Mouse (Mus musculus): ENCODE data around the gene Hmcn1. TPM values are rescaled to one million over a fixed set of nuclear protein-coding genes. Genes with fewer than 3 reads are reported as not detected.

The Hmcn1 gene
- total and polyA plus RNA-seq, 2 experiments = 1.0 to 2.7 TPM

- WGBS = 21% methylated on average over 19 of the region's 19 CpGs
- H3K27ac ChIP-seq (replicated peaks; ENCODE audit: insufficient read depth, low read depth, low read length) = peak overlapping the region; percentile 44
- no peaks in the 10 kb centered on the region for H3K36me3 ChIP-seq (ENCODE audit: control insufficient read depth, insufficient read depth, low read length)
- H3K4me3 ChIP-seq (ENCODE audit: insufficient read depth, low read depth, low read length) = peak overlapping the region; percentile 15
- no peaks in the 10 kb centered on the region for H3K27me3 ChIP-seq (ENCODE audit: control insufficient read depth, insufficient read depth, low read length)
- no peaks in the 10 kb centered on the region for H3K79me2 ChIP-seq (ENCODE audit: control insufficient read depth, insufficient read depth, low read length)
- peak overlapping the region; percentile 21; the same call in 1 of the 2 replicates for H3K9ac ChIP-seq (ENCODE audit: low read depth, low read length)
- H3K4me1 ChIP-seq (ENCODE audit: control insufficient read depth, insufficient read depth, low read length) = peaks cover 5% of the 10 kb centered on the region
- DNase-seq (ENCODE audit: extremely low read depth, low read depth, low spot score) = peak; percentile 79
- TF ChIP-seq POLR2A (IDR thresholded peaks at IDR 0.05; ENCODE audit: extremely low read depth, insufficient read depth, low read length) (no peak), CTCF (IDR thresholded peaks at IDR 0.05; ENCODE audit: low read depth, low read length) (no peak)
Measured at GRCm38 (mm10) chr1:151025049-151025773, 32.0 kb upstream of the Hmcn1 start.

GRCm38 (mm10) chr1:151019273-151019890 is 26.1 kb upstream of the Hmcn1 start:
- TF ChIP-seq CTCF (IDR thresholded peaks at IDR 0.05; ENCODE audit: low read depth, low read length) (no peak), POLR2A (IDR thresholded peaks at IDR 0.05; ENCODE audit: extremely low read depth, insufficient read depth, low read length) (no peak)
- WGBS = 37% methylated on average over 2 of the region's 2 CpGs
- Histone ChIP-seq H3K4me3 (ENCODE audit: insufficient read depth, low read depth, low read length) (no peak overlapping the region), H3K4me1 (ENCODE audit: control insufficient read depth, insufficient read depth, low read length) (no peaks in the 10 kb centered on the region), H3K27me3 (ENCODE audit: control insufficient read depth, insufficient read depth, low read length) (no peaks in the 10 kb centered on the region), H3K36me3 (ENCODE audit: control insufficient read depth, insufficient read depth, low read length) (no peaks in the 10 kb centered on the region), H3K27ac (replicated peaks; ENCODE audit: insufficient read depth, low read depth, low read length) (no peak overlapping the region), H3K9ac (ENCODE audit: low read depth, low read length) (no peak overlapping the region), H3K79me2 (ENCODE audit: control insufficient read depth, insufficient read depth, low read length) (no peaks in the 10 kb centered on the region)
- DNase-seq (ENCODE audit: extremely low read depth, low read depth, low spot score) = peak; percentile 58

- Histone ChIP-seq H3K9ac (ENCODE audit: low read depth, low read length) (no peak overlapping the region), H3K79me2 (ENCODE audit: control insufficient read depth, insufficient read depth, low read length) (no peaks in the 10 kb centered on the region), H3K27me3 (ENCODE audit: control insufficient read depth, insufficient read depth, low read length) (no peaks in the 10 kb centered on the region), H3K36me3 (ENCODE audit: control insufficient read depth, insufficient read depth, low read length) (no peaks in the 10 kb centered on the region), H3K4me1 (ENCODE audit: control insufficient read depth, insufficient read depth, low read length) (no peaks in the 10 kb centered on the region), H3K27ac (replicated peaks; ENCODE audit: insufficient read depth, low read depth, low read length) (no peak overlapping the region), H3K4me3 (ENCODE audit: insufficient read depth, low read depth, low read length) (no peak overlapping the region)
- WGBS = 35% methylated on average over 7 of the region's 7 CpGs
- peak; percentile 25 for DNase-seq (ENCODE audit: extremely low read depth, low read depth, low spot score)
- TF ChIP-seq POLR2A (IDR thresholded peaks at IDR 0.05; ENCODE audit: extremely low read depth, insufficient read depth, low read length) (no peak), CTCF (IDR thresholded peaks at IDR 0.05; ENCODE audit: low read depth, low read length) (peak; percentile 77)
Measured at GRCm38 (mm10) chr1:151011056-151011455, 17.8 kb upstream of the Hmcn1 start.

- DNase-seq (ENCODE audit: extremely low read depth, low read depth, low spot score) = peak; percentile 33
- no peaks in the 10 kb centered on the region for H3K36me3 ChIP-seq (ENCODE audit: control insufficient read depth, insufficient read depth, low read length)
- no peaks in the 10 kb centered on the region for H3K79me2 ChIP-seq (ENCODE audit: control insufficient read depth, insufficient read depth, low read length)
- no peaks in the 10 kb centered on the region for H3K27me3 ChIP-seq (ENCODE audit: control insufficient read depth, insufficient read depth, low read length)
- no peak overlapping the region for H3K27ac ChIP-seq (replicated peaks; ENCODE audit: insufficient read depth, low read depth, low read length)
- no peak overlapping the region for H3K9ac ChIP-seq (ENCODE audit: low read depth, low read length)
- no peak overlapping the region for H3K4me3 ChIP-seq (ENCODE audit: insufficient read depth, low read depth, low read length)
- no peaks in the 10 kb centered on the region for H3K4me1 ChIP-seq (ENCODE audit: control insufficient read depth, insufficient read depth, low read length)
- WGBS = 32% methylated on average over 6 of the region's 6 CpGs
- TF ChIP-seq CTCF (IDR thresholded peaks at IDR 0.05; ENCODE audit: low read depth, low read length) (peak; percentile 52), POLR2A (IDR thresholded peaks at IDR 0.05; ENCODE audit: extremely low read depth, insufficient read depth, low read length) (no peak)
Measured at GRCm38 (mm10) chr1:151009115-151009797, 16.0 kb upstream of the Hmcn1 start.

GRCm38 (mm10) chr1:151007747-151008146 is 14.5 kb upstream of the Hmcn1 start:
- no peak for DNase-seq (ENCODE audit: extremely low read depth, low read depth, low spot score)
- Histone ChIP-seq H3K4me1 (ENCODE audit: control insufficient read depth, insufficient read depth, low read length) (no peaks in the 10 kb centered on the region), H3K79me2 (ENCODE audit: control insufficient read depth, insufficient read depth, low read length) (no peaks in the 10 kb centered on the region), H3K27ac (replicated peaks; ENCODE audit: insufficient read depth, low read depth, low read length) (no peak overlapping the region), H3K27me3 (ENCODE audit: control insufficient read depth, insufficient read depth, low read length) (no peaks in the 10 kb centered on the region), H3K9ac (ENCODE audit: low read depth, low read length) (no peak overlapping the region), H3K36me3 (ENCODE audit: control insufficient read depth, insufficient read depth, low read length) (no peaks in the 10 kb centered on the region), H3K4me3 (ENCODE audit: insufficient read depth, low read depth, low read length) (no peak overlapping the region)
- 88% methylated on average over 4 of the region's 4 CpGs for WGBS
- TF ChIP-seq POLR2A (IDR thresholded peaks at IDR 0.05; ENCODE audit: extremely low read depth, insufficient read depth, low read length) (no peak), CTCF (IDR thresholded peaks at IDR 0.05; ENCODE audit: low read depth, low read length) (no peak)
